Mouse (Mus musculus): Measurements from ENCODE around the gene Brinp2. TPM values are rescaled to one million over a fixed set of nuclear protein-coding genes. Genes with fewer than 3 reads are reported as not detected.

The Brinp2 gene
- polyA plus RNA-seq, 2 experiments, result 0.39 TPM

GRCm38 (mm10) chr1:158252682-158253222 is 103.4 kb downstream of the Brinp2 start:
- Histone ChIP-seq H3K4me1 (ENCODE audit: control insufficient read depth, insufficient read depth, low read length) (no peaks in the 10 kb centered on the region; the same call in 1 of the 2 replicates), H3K27me3 (ENCODE audit: control insufficient read depth, insufficient read depth, low read length) (no peaks in the 10 kb centered on the region), H3K9me3 (ENCODE audit: control insufficient read depth, low read length) (no peaks in the 10 kb centered on the region), H3K9ac (ENCODE audit: low read depth, low read length, severe bottlenecking) (no peak overlapping the region), H3K4me2 (replicated peaks; ENCODE audit: low read depth, low read length, severe bottlenecking) (no peak overlapping the region), H3K27ac (replicated peaks; ENCODE audit: low read depth, low read length) (no peak overlapping the region), H3K36me3 (ENCODE audit: control insufficient read depth, insufficient read depth, low read length) (no peaks in the 10 kb centered on the region), H3K4me3 (replicated peaks; ENCODE audit: low read length) (no peak overlapping the region)
- DNase-seq (ENCODE audit: low spot score), result no peak
- TF ChIP-seq POLR2A (IDR thresholded peaks at IDR 0.05; ENCODE audit: borderline replicate concordance, extremely low read depth, insufficient read depth, insufficient read length), result no peak
- 38% methylated on average over 8 of the region's 8 CpGs for WGBS
- ATAC-seq (ENCODE audit: low FRiP score, low read depth), result no peak

DNA sequence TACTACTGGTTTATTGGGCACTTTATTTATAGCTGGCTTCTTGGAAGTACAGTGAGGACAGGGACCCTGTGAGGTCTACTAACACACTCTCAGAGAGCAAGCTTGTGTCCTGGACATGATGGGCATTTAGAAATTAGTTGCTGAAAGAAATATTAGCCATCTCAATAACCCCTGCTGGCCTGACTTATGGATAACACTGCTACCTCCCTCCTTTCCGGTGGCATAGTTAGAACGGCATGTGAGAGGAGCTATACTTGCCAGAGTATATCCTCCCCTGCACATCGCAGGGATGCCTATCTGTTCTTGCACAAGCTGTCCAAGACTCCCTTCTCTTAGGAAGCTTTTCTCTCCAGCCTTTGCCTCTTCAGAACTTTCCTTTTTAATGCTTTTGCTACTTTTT is 107.9 kb downstream of the Brinp2 start:
- ATAC-seq (ENCODE audit: low FRiP score, low read depth) (no peak), DNase-seq (ENCODE audit: low spot score) (no peak)
- no peak for TF ChIP-seq POLR2A (IDR thresholded peaks at IDR 0.05; ENCODE audit: borderline replicate concordance, extremely low read depth, insufficient read depth, insufficient read length)
- H3K27me3 ChIP-seq (ENCODE audit: control insufficient read depth, insufficient read depth, low read length), result no peaks in the 10 kb centered on the region
- no peaks in the 10 kb centered on the region for H3K36me3 ChIP-seq (ENCODE audit: control insufficient read depth, insufficient read depth, low read length)
- H3K9ac ChIP-seq (ENCODE audit: low read depth, low read length, severe bottlenecking), result no peak overlapping the region
- H3K27ac ChIP-seq (replicated peaks; ENCODE audit: low read depth, low read length), result no peak overlapping the region
- no peaks in the 10 kb centered on the region; the same call in 1 of the 2 replicates for H3K4me1 ChIP-seq (ENCODE audit: control insufficient read depth, insufficient read depth, low read length)
- no peak overlapping the region for H3K4me3 ChIP-seq (replicated peaks; ENCODE audit: low read length)
- no peak overlapping the region for H3K4me2 ChIP-seq (replicated peaks; ENCODE audit: low read depth, low read length, severe bottlenecking)
- no peaks in the 10 kb centered on the region for H3K9me3 ChIP-seq (ENCODE audit: control insufficient read depth, low read length)
- 97% methylated on average over 3 of the region's 3 CpGs for WGBS

- no peaks in the 10 kb centered on the region for H3K4me1 ChIP-seq (ENCODE audit: control insufficient read depth, insufficient read depth, low read length)
- no peaks in the 10 kb centered on the region for H3K36me3 ChIP-seq (ENCODE audit: control insufficient read depth, insufficient read depth, low read length)
- no peak overlapping the region for H3K4me2 ChIP-seq (replicated peaks; ENCODE audit: low read depth, low read length, severe bottlenecking)
- TF ChIP-seq POLR2A (IDR thresholded peaks at IDR 0.05; ENCODE audit: borderline replicate concordance, extremely low read depth, insufficient read depth, insufficient read length), result no peak
- no peaks in the 10 kb centered on the region for H3K9me3 ChIP-seq (ENCODE audit: control insufficient read depth, low read length)
- H3K9ac ChIP-seq (ENCODE audit: low read depth, low read length, severe bottlenecking), result no peak overlapping the region
- H3K27me3 ChIP-seq (ENCODE audit: control insufficient read depth, insufficient read depth, low read length), result no peaks in the 10 kb centered on the region
- WGBS, result 94% methylated on average over 14 of the region's 14 CpGs
- DNase-seq (ENCODE audit: low spot score), result no peak
- no peak overlapping the region for H3K27ac ChIP-seq (replicated peaks; ENCODE audit: low read depth, low read length)
- no peak for ATAC-seq (ENCODE audit: low FRiP score, low read depth)
- no peak overlapping the region for H3K4me3 ChIP-seq (replicated peaks; ENCODE audit: low read length)
Observed at GRCm38 (mm10) chr1:158246476-158247153, 109.5 kb downstream of the Brinp2 start.

DNA sequence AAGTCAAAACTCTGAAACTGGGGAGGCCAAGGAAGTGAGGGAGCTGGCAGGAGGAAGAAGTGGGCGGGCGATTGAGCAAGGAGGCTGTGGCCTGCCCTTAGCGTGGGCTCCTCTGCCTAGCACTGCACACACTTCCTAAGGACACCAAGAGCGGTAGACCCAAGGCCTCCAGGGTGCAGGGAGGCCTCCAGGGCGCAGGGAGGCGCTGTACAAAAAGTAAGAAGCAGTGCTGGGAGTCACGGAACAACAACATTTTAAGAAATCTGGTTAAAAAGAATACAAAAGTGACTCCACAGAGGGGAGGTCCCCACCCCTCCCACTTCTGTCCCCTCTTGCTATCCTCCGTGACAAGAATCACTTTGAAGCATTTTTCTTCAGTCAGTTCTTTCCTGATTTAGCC is 110.6 kb downstream of the Brinp2 start:
- no peaks in the 10 kb centered on the region for H3K4me1 ChIP-seq (ENCODE audit: control insufficient read depth, insufficient read depth, low read length)
- no peaks in the 10 kb centered on the region for H3K9me3 ChIP-seq (ENCODE audit: control insufficient read depth, low read length)
- WGBS, result 84% methylated on average over 8 of the region's 8 CpGs
- H3K9ac ChIP-seq (ENCODE audit: low read depth, low read length, severe bottlenecking), result no peak overlapping the region
- no peak overlapping the region for H3K4me2 ChIP-seq (replicated peaks; ENCODE audit: low read depth, low read length, severe bottlenecking)
- no peak overlapping the region for H3K27ac ChIP-seq (replicated peaks; ENCODE audit: low read depth, low read length)
- ATAC-seq (ENCODE audit: low FRiP score, low read depth) (no peak), DNase-seq (ENCODE audit: low spot score) (no peak)
- H3K27me3 ChIP-seq (ENCODE audit: control insufficient read depth, insufficient read depth, low read length), result no peaks in the 10 kb centered on the region
- no peaks in the 10 kb centered on the region for H3K36me3 ChIP-seq (ENCODE audit: control insufficient read depth, insufficient read depth, low read length)
- H3K4me3 ChIP-seq (replicated peaks; ENCODE audit: low read length), result no peak overlapping the region
- no peak for TF ChIP-seq POLR2A (IDR thresholded peaks at IDR 0.05; ENCODE audit: borderline replicate concordance, extremely low read depth, insufficient read depth, insufficient read length)

GRCm38 (mm10) chr1:158244016-158244415 is 112.1 kb downstream of the Brinp2 start:
- no peaks in the 10 kb centered on the region for H3K36me3 ChIP-seq (ENCODE audit: control insufficient read depth, insufficient read depth, low read length)
- no peak for ATAC-seq (ENCODE audit: low FRiP score, low read depth)
- H3K4me2 ChIP-seq (replicated peaks; ENCODE audit: low read depth, low read length, severe bottlenecking), result no peak overlapping the region
- DNase-seq (ENCODE audit: low spot score), result no peak
- no peaks in the 10 kb centered on the region for H3K9me3 ChIP-seq (ENCODE audit: control insufficient read depth, low read length)
- H3K27me3 ChIP-seq (ENCODE audit: control insufficient read depth, insufficient read depth, low read length), result no peaks in the 10 kb centered on the region
- H3K4me3 ChIP-seq (replicated peaks; ENCODE audit: low read length), result no peak overlapping the region
- no peak for TF ChIP-seq POLR2A (IDR thresholded peaks at IDR 0.05; ENCODE audit: borderline replicate concordance, extremely low read depth, insufficient read depth, insufficient read length)
- WGBS, result 90% methylated on average over 3 of the region's 3 CpGs
- no peak overlapping the region for H3K27ac ChIP-seq (replicated peaks; ENCODE audit: low read depth, low read length)
- no peak overlapping the region for H3K9ac ChIP-seq (ENCODE audit: low read depth, low read length, severe bottlenecking)
- H3K4me1 ChIP-seq (ENCODE audit: control insufficient read depth, insufficient read depth, low read length), result no peaks in the 10 kb centered on the region

All from limb, embryonic 14.5 days (tissue).